Mouse (Mus musculus): Measurements from ENCODE around the gene Cfd.

DNA sequence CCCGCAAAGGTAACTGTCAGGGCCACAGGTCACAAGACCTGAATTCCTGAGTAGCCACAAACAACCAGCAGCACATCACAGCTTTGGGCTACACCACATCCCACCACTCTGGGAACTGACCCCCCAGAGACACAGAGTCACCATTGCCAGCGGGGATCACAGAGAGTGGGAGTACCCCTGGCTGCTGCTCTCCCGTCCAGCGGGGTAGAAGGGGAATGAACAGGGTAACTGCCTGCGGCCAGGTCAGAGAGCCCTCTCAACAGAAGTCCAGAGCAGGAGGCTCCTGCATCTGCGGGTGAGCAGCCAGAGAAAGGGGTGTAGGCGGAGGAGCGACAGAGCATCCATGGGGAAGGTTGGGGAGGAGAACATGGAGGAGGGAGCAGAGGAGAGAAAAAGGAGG is 25.4 kb downstream of the Cfd start:
- TF ChIP-seq ZC3H11A (IDR thresholded peaks at IDR 0.05; ENCODE audit: borderline replicate concordance, low read depth, low read length), result no peak
- no peak for TF ChIP-seq CHD2 (IDR thresholded peaks at IDR 0.05; ENCODE audit: low read depth, low read length)
- TF ChIP-seq MAFK (IDR thresholded peaks at IDR 0.05; ENCODE audit: insufficient read depth, low read depth, low read length), result no peak
- TF ChIP-seq HCFC1 (IDR thresholded peaks at IDR 0.05; ENCODE audit: borderline replicate concordance, insufficient read depth, low read length), result no peak
- no peak for TF ChIP-seq ZNF384 (IDR thresholded peaks at IDR 0.05; ENCODE audit: low read depth, low read length)

Data from ES-E14 (cell line).